Mouse (Mus musculus) right cerebral cortex, adult 18-20 months (tissue): ENCODE data around the gene Slit3.

Experiments used
- DNase-seq: peaks from one replicate; pipeline ENCODE4 v3.0.0; 2022; ENCODE audit warnings: mixed read lengths

Gene Slit3

DNA sequence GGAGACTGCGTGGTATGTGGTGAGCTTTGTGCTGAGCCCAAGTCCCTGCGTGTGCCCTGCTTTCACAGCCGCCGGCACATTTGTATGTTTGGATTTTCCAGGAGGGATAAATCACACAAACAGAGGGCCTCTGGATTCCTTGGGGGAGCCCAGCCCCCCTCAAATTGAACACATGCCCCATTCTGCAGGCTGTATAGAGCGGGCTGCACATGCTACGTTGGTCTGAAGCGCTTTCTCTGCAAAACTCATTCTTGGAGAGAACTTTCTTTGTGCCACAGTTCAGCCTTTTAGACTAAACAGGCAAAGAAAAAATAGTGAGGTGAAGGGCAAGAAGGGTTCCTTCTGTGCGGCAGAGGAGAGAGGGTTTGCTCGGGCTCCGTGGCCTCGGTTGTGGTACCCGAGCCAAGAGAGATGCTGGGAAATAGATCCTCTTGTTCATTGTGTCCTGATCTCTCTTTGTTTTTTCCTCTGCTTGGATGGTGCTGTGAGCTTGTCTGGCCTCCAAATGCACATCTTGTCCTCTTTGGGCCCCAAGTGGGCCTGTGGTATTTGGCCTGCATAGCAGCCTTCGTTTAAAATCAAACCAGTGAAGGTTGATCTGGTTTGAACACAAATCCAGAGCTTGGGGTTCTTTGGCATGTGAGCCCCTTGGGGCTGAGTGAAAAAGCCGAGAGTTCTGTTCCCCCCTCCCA lies 295.5 kb downstream of the Slit3 start:
- no peak for DNase-seq

DNA sequence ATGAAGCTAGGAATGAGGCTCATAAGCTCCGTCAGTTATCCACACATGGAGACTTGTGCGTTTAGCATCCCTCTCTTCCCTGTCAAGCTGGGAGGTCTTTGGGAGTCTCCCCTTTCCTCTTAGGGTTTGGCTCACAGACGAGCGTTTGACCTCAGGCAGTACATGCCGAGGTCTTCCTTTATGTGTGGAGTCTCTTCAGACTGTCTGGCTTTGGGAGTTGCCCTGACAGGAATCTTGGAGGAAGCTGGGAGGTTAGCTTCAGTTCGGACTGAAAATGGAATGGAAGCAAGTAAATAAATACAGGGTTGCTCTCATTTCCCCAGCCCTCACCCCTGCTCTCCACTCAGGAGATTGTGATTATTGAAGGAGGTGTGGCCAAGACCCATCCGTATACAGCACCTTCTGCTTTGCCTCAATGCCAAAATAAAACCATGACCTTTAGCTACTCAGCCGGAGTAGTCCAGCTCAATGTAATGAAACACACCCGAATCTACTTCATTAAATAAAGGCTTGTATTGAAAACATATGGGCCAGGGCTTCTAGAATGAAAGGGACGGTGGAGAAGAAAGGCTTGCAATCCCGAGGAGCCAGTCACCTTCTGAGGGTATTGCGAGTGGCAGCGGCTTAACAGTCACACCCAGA lies 297.0 kb downstream of the Slit3 start:
- DNase-seq = no peak

DNA sequence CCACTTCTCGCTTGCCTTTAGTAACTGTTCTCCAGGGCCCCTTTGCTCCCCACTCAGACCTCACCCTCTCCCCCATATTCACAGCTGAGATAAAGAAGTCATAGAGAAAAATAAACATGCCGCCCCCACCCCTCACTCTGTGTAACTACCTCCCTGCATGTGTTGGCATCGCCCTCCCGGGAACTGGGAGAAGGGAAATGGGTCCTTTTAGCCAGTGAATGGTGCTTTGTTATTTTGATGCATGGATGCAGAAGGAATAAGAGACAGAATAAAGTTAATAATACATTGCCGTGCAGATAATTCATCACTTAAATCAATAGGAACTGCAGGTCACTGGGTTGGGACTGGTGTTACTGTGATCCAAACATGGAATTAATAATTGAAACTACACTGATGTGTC lies 298.0 kb downstream of the Slit3 start:
- no peak for DNase-seq

- no peak for DNase-seq
Observed at GRCm38 (mm10) chr11:35421728-35422127, 300.7 kb downstream of the Slit3 start.

DNA sequence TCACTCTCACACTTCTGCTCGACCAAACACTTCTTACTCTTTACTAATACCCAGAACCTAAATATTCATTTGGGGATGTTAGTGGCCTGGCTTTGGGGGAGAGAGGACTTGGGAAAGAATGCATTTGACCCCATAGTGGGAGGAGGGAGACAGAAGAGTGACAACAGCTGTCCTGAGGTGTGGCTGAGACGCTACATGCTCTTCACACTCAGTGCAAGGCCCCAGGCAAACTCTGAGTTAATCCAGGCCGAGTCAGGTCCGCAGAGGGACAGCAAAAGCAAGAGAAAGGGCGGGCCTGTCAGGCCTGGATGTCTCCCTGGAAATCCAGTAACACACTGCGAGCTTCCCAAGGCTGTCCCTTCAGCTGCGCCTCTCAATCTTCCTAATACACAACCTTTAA lies 307.0 kb downstream of the Slit3 start:
- DNase-seq = no peak

DNA sequence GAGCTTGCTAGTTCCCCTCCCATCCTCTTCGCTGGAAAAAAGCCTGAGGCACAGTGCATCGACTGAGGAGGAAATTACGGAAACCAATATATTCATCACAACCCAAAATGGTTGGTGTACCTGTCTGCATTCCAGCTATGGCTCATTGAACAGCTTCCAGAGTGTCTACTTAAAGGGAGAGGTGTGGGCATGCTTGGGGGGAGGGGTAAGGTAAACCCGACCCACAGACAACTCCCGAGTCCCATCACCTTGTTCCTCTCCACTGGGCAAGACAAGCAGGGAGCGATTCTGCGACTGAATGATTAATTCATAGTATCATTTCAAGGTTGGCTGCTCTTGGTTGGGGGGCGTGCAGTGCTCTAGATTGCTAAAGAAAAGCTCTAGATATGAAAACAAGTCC lies 310.1 kb downstream of the Slit3 start:
- DNase-seq = no peak

DNA sequence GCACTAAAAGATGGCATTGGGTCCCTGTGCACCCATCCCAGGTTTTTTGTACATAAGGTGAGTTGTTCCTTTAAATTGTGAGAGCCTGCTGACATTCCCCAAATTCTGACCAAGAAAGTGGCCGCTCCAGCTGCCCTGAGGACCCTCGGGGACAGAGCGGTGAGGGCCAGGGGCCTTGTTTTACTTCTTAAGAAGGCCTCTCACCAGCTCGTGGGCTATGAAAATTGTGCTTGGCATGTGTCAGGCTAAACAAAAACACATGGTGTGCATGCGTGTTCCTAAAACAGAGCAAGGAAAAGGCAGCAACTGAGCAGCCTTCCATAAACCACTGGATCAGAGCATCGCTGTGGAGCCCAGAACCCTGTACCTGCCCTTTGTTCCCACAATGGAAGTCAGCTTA lies 316.5 kb downstream of the Slit3 start:
- DNase-seq = no peak

- DNase-seq = no peak
Observed at GRCm38 (mm10) chr11:35440186-35440585, 319.2 kb downstream of the Slit3 start.

- DNase-seq = no peak
Observed at GRCm38 (mm10) chr11:35444489-35445100, 323.6 kb downstream of the Slit3 start.

DNA sequence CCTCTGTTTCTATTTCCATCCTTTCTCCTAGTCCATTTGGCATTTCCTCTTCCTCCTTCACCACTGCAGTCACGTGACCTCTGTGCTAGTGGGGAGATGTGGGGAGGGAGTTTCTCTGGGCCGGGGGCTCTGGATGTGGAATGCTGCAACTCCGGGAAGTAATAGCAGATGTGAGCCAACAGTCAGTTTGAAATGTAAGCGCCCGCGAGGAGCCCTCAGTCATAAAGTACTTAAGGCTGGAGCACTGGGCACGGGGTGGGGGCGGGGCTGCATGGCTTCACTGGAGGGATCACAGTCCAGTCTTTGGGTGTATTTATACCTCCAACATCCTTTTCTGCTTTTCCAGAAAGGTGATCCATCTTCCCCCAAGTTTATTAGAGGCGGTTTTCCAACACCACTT lies 326.9 kb downstream of the Slit3 start:
- no peak for DNase-seq

DNA sequence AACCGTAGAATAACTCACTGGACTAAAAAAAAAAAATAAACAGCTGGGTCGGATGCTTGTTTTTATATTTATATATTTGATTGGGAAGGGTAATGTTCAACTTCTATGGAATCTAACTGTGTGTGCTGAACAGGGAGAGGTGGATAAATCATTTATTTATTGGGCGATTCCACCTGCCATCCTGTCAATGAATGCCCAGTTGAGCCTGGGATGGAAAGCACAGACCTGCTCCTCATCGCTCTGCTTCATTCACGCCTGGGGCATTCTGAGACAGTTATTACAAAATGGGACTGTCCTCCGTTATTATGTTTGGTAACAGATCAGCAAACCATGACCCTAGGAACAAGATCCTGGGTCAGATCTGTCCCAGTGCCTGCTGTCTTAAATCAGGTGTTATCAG lies 328.2 kb downstream of the Slit3 start:
- DNase-seq = no peak

DNA sequence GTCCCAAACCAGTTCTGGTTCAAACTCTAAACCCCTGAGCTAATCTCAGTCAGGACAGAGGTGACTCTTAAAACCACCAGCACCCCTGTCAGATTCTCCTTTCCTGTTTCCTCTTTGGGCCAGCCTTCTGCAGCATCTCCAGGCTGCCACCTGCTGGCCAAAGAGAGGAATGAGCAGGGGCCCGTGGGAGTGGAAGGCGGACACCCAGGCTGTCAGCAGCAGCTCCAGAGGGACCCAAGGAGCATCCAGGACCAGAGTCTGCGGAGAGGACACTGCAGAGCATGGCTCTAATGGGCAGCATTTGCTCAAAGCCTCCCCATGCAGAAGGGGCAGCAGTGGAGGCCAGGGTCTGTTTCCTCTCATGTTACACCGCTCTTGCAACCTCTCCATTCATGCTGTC lies 330.6 kb downstream of the Slit3 start:
- DNase-seq = peak; percentile 73

DNA sequence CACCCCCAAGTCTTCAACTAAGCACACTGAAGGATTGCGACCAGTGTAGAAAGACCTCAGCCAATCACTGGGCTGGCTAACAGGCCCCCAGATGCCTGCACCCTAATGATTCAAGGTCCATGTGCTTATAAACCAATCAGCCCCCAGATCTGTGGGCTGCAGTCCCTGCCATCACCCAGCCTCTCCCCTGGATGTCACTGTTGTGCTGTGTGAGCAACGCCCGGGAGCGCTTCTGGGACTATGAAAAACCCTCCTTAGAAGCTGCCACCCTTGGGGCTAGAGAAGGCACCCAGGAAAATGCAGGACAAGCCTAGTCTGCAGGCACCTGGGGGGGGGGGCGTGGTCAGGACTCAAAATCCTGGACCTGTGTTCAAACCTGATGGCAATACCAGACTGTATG lies 331.4 kb downstream of the Slit3 start:
- no peak for DNase-seq

DNA sequence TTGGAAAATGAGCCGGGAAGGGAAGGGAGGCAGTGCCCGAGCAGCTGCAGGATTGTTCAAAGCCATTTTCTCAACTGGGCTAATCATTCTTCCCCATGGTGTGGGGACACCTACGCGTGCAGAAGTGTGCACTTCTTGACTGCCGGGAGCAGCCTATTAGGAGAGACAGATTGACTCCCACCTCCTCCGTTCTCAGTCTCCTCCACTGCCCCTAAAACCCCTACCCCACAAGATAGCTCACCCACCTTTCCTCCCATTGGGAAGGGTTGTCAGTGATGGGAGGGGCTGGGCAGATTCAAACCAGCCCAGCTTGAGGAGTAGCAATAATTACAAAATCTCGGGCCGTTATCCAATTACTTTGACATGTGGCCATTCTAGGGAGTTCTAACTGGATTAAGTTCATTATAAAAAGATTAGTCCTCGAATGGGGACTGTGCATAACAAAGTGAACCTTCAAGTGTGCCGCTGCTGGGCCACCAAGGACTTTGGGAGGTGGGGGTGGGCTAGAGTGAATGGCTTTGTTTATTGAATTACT lies 333.2 kb downstream of the Slit3 start:
- no peak for DNase-seq

GRCm38 (mm10) chr11:35454781-35455180 lies 333.8 kb downstream of the Slit3 start:
- DNase-seq = no peak

GRCm38 (mm10) chr11:35458068-35458467 lies 337.0 kb downstream of the Slit3 start:
- DNase-seq = no peak

GRCm38 (mm10) chr11:35466701-35467100 lies 345.7 kb downstream of the Slit3 start:
- DNase-seq = no peak

GRCm38 (mm10) chr11:35468847-35469246 lies 347.8 kb downstream of the Slit3 start:
- no peak for DNase-seq

DNA sequence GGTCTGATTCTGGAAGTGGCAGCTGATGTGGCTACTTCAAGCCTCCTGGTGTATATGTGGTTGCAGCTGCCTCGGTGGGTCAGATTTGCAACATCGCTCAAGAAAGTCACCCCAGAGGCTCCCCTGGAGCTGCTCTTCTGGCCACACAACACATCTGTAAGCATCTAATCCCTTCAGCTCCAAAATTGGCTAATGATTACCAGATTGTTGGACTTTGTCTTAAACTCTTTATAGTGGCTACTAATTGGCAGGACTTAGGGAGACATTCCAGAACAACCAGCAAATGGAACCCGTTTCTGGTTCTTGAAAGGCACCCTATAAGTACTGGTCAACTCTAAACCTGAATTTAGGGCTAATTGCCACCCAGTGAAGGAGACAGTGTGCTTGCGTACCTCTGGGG lies 348.9 kb downstream of the Slit3 start:
- DNase-seq = no peak

- DNase-seq = no peak
Observed at GRCm38 (mm10) chr11:35470853-35471252, 349.8 kb downstream of the Slit3 start.

- no peak for DNase-seq
Observed at GRCm38 (mm10) chr11:35472842-35473616, 352.0 kb downstream of the Slit3 start.

DNA sequence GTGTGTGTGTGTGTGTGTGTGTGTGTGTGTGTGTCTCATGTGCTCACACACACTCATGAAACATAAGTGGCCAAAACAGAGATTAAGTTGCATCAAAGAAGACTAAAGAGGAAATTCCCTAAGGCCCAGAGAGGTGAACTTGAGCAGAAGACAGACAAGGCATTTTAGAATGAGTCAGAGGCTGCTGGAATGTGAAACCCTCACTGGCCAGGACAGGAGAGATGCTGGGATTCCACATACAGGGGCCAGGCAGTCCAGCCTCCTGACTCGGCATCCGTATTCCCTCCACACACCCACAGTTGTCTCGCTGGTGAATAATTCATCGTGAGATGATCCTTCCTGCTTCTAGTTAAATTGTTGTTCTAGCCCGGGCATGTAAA lies 352.6 kb downstream of the Slit3 start:
- no peak for DNase-seq

DNA sequence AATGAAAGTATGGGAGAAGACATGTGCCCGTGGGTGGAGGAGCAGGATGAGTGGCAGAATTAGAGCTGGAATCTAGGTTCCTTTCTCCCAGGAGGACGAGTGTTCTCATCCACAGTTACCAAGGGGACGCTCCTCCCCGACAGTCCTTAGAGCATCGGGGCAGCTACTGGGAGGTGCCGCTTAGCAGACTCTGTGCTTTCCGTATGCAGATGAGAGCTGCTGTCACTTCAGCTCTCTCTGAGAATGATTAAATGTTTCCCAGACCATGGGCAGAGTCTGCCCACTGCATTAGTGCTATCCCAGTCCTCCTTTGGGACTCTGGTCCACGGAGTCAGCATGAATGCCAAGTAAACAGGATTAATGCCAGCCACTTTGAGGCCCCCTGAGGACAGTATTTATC lies 359.1 kb downstream of the Slit3 start:
- DNase-seq = peak; percentile 14
